Mouse (Mus musculus) forebrain, embryonic 14.5 days (tissue): ENCODE measurements around the gene Sox2. TPM values are rescaled to one million over a fixed set of nuclear protein-coding genes. Genes with fewer than 3 reads are reported as not detected.

Source experiments
- ATAC-seq: fragments of 200-750 bp; cut with Nextera tagmentation; 2 replicates; pipeline ENCODE4 v1.8.0; 2017; ENCODE audit warnings: mild to moderate bottlenecking, moderate library complexity
- DNase-seq: peaks from one replicate; pipeline ENCODE4 v3.0.0-alpha.2; 2015; ENCODE audit warnings: low spot score
- H3K27ac ChIP-seq: fragments of 300-500 bp; sonication (generic); 2 replicates; pipeline ENCODE4 v1.5.1; 2014; ENCODE audit warnings: low read depth, mild to moderate bottlenecking, control low read depth, low read length, moderate library complexity
- H3K27me3 ChIP-seq: fragments of 300-500 bp; sonication (generic); replicated peaks from 2 replicates; pipeline ENCODE4 v1.6.1; 2014; ENCODE audit warnings: low read length, control low read depth, mixed read lengths; ENCODE audit not compliant: control insufficient read depth, insufficient read depth
- H3K36me3 ChIP-seq: fragments of 300-500 bp; sonication (generic); 2 replicates; pipeline ENCODE4 v1.6.1; 2014; ENCODE audit warnings: low read length, control low read depth; ENCODE audit not compliant: control insufficient read depth, insufficient read depth
- H3K4me1 ChIP-seq: fragments of 300-500 bp; sonication (generic); 2 replicates; pipeline ENCODE4 v1.6.1; 2014; ENCODE audit warnings: antibody characterized with exemption, low read length, control low read depth; ENCODE audit not compliant: control insufficient read depth, insufficient read depth
- H3K4me2 ChIP-seq: fragments of 300-500 bp; sonication (generic); 2 replicates; pipeline ENCODE4 v1.6.1; 2014; ENCODE audit warnings: mild to moderate bottlenecking, control low read depth, low read length
- H3K4me3 ChIP-seq: fragments of 300-500 bp; sonication (generic); 2 replicates; pipeline ENCODE4 v1.5.1; 2014; ENCODE audit warnings: low read depth, low read length, control low read depth
- H3K9ac ChIP-seq: fragments of 300-500 bp; sonication (generic); 2 replicates; pipeline ENCODE4 v1.6.1; 2014; ENCODE audit warnings: mild to moderate bottlenecking, low read length, control low read depth, moderate library complexity
- H3K9me3 ChIP-seq: fragments of 300-500 bp; sonication (generic); replicated peaks from 2 replicates; pipeline ENCODE4 v1.6.1; 2016; ENCODE audit warnings: low read length, control low read depth, mixed read lengths; ENCODE audit not compliant: control insufficient read depth
- WGBS: fragments of 180-500 bp; shearing (Covaris S2); extraction: QIAGEN DNeasy Blood & Tissue Kit; methylation state at CpG from one replicate; pipeline ENCODE4 v1.1.7; 2014; 5-methylcytosine and 5-hydroxymethylcytosine counted together
- polyA plus RNA-seq: library from polyadenylated mRNA; unstranded; fragments of >200 nt; fragmentation: Nextera tagmentation; extraction: Ambion mirVana; gene quantifications from 2 replicates; pipeline ENCODE4 v1.2.1, GENCODE M21; 2014

The Sox2 gene
- polyA plus RNA-seq: 26.6 and 32.0 TPM in 2 replicates

DNA sequence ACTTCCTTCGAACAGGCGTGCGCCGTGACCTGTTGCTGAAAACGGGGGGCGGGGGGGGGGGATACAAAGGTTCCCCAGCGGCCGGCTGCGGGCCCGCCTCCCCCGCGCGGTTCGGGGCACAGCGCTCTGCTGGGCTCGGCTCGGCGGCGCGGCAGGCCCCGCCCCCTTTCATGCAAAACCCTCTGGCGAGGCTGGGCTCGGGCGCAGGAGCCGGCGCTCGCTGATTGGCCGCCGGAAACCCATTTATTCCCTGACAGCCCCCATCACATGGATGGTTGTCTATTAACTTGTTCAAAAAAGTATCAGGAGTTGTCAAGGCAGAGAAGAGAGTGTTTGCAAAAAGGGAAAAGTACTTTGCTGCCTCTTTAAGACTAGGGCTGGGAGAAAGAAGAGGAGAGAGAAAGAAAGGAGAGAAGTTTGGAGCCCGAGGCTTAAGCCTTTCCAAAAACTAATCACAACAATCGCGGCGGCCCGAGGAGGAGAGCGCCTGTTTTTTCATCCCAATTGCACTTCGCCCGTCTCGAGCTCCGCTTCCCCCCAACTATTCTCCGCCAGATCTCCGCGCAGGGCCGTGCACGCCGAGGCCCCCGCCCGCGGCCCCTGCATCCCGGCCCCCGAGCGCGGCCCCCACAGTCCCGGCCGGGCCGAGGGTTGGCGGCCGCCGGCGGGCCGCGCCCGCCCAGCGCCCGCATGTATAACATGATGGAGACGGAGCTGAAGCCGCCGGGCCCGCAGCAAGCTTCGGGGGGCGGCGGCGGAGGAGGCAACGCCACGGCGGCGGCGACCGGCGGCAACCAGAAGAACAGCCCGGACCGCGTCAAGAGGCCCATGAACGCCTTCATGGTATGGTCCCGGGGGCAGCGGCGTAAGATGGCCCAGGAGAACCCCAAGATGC is at the start of gene Sox2:
Gene Sox2 (plus strand): TSS at position 680 of the 895 bp plus-strand sequence.
- under 1% methylated on average over 80 of the region's 86 CpGs for WGBS
- Histone ChIP-seq H3K4me3 (peak within 1 kb of the TSS; percentile 79), H3K36me3 (peaks cover 5% of the 10 kb centered on the region), H3K27ac (peak within 1 kb of the TSS; percentile 99), H3K9ac (peak within 1 kb of the TSS; percentile 99), H3K4me2 (peak within 1 kb of the TSS; percentile 75), H3K4me1 (peaks cover 15% of the 10 kb centered on the region), H3K27me3 (no peaks in the 10 kb centered on the region), H3K9me3 (no peaks in the 10 kb centered on the region)
- DNase-seq: peak; percentile 97
- ATAC-seq: peak; percentile 91

- Histone ChIP-seq H3K36me3 (no peaks in the 10 kb centered on the region), H3K4me1 (no peaks in the 10 kb centered on the region), H3K4me3 (no peak overlapping the region), H3K9ac (no peak overlapping the region), H3K4me2 (no peak overlapping the region), H3K9me3 (no peaks in the 10 kb centered on the region; the same call in 1 of the 2 replicates), H3K27me3 (no peaks in the 10 kb centered on the region), H3K27ac (no peak overlapping the region)
- ATAC-seq: no peak
- WGBS: 96% methylated on average over 2 of the region's 2 CpGs
- no peak for DNase-seq
Measured at GRCm38 (mm10) chr3:34601116-34601515, 49.1 kb upstream of the Sox2 start.

- DNase-seq (no peak), ATAC-seq (no peak)
- 58% methylated on average over 7 of the region's 7 CpGs for WGBS
- Histone ChIP-seq H3K27me3 (no peaks in the 10 kb centered on the region), H3K9ac (no peak overlapping the region), H3K4me3 (no peak overlapping the region), H3K36me3 (peaks cover 12% of the 10 kb centered on the region; the same call in 1 of the 2 replicates), H3K9me3 (no peaks in the 10 kb centered on the region), H3K4me1 (no peaks in the 10 kb centered on the region), H3K27ac (no peak overlapping the region), H3K4me2 (no peak overlapping the region)
Measured at GRCm38 (mm10) chr3:34614107-34614506, 36.1 kb upstream of the Sox2 start.

DNA sequence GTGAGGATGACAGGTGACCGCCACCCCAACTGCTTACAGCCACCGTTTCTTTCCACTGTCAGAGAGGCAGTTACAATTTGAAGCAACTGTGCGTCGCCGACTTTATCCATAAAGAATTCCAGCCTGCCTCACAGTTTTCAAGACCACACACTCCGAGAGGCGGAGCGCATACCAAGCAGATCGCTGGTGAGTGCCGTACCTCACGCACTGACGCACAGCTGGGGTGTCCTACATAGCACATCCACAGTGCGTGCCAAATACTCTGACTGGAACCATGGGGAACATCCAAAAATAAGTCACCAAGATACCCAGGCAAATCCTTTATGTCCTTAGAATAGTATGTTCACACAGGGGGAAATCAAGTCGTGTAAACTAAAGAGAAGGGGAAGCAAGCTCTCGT is 34.7 kb upstream of the Sox2 start:
- 62% methylated on average over 15 of the region's 15 CpGs for WGBS
- H3K9ac ChIP-seq: no peak overlapping the region
- DNase-seq (no peak), ATAC-seq (no peak)
- no peaks in the 10 kb centered on the region for H3K9me3 ChIP-seq
- H3K4me3 ChIP-seq: no peak overlapping the region
- H3K4me1 ChIP-seq: no peaks in the 10 kb centered on the region; the same call in 1 of the 2 replicates
- H3K36me3 ChIP-seq: peaks cover 12% of the 10 kb centered on the region; the same call in 1 of the 2 replicates
- H3K27ac ChIP-seq: no peak overlapping the region
- H3K4me2 ChIP-seq: no peak overlapping the region
- no peaks in the 10 kb centered on the region for H3K27me3 ChIP-seq

- no peaks in the 10 kb centered on the region for H3K27me3 ChIP-seq
- DNase-seq (peak; percentile 86), ATAC-seq (peak; percentile 74; the same call in 1 of the 2 replicates)
- H3K4me1 ChIP-seq: no peaks in the 10 kb centered on the region; the same call in 1 of the 2 replicates
- H3K27ac ChIP-seq: no peak overlapping the region
- no peaks in the 10 kb centered on the region for H3K9me3 ChIP-seq
- H3K9ac ChIP-seq: no peak overlapping the region
- WGBS: 55% methylated on average over 7 of the region's 7 CpGs
- no peak overlapping the region for H3K4me3 ChIP-seq
- H3K4me2 ChIP-seq: no peak overlapping the region
- peaks cover 8% of the 10 kb centered on the region; the same call in 1 of the 2 replicates for H3K36me3 ChIP-seq
Measured at GRCm38 (mm10) chr3:34618934-34619333, 31.3 kb upstream of the Sox2 start.

GRCm38 (mm10) chr3:34620121-34620520 is 30.1 kb upstream of the Sox2 start:
- Histone ChIP-seq H3K36me3 (peaks cover 8% of the 10 kb centered on the region; the same call in 1 of the 2 replicates), H3K4me3 (no peak overlapping the region), H3K9ac (no peak overlapping the region), H3K27me3 (no peaks in the 10 kb centered on the region), H3K27ac (no peak overlapping the region), H3K9me3 (no peaks in the 10 kb centered on the region), H3K4me1 (no peaks in the 10 kb centered on the region; the same call in 1 of the 2 replicates), H3K4me2 (no peak overlapping the region)
- 51% methylated on average over 4 of the region's 4 CpGs for WGBS
- peak; percentile 65 for DNase-seq
- 0 out of 2 replicates have a peak, but pooled peaks have one; percentile 35 for ATAC-seq

DNA sequence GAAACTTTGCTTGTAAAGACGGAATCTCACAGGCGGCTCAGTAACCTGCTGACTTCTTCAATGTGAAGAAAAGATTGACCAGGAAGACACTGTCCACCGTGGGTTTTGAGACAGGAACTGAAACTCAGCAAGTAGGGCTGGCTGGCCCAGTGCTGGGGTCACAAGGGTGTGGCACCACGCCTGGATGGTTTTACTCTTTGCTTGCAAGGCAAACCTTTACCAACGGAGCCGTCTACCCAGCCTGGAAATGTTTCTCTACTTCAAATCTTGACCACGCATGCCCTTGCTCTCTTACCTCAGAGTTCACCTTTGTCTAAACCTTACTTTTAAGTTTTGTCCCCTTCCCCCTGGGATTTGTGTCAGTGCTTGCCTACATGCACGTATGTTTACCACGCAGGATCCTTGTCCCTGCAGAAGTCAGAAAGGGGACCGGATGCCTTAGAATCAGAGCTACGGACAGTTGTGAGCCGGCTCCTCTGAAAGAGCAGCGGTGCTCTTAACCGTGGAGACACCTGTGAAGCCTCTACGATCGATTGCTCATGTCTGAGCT is 25.4 kb upstream of the Sox2 start:
- DNase-seq (no peak), ATAC-seq (no peak)
- H3K9me3 ChIP-seq: 0 out of 2 replicates have a peak, but pooled peaks cover 3% of the 10 kb centered on the region
- H3K4me1 ChIP-seq: 0 out of 2 replicates have a peak, but pooled peaks cover 2% of the 10 kb centered on the region
- H3K4me3 ChIP-seq: no peak overlapping the region
- no peak overlapping the region for H3K27ac ChIP-seq
- H3K36me3 ChIP-seq: no peaks in the 10 kb centered on the region
- H3K9ac ChIP-seq: no peak overlapping the region
- H3K4me2 ChIP-seq: no peak overlapping the region
- WGBS: 90% methylated on average over 16 of the region's 16 CpGs
- H3K27me3 ChIP-seq: no peaks in the 10 kb centered on the region

GRCm38 (mm10) chr3:34626521-34626920 is 23.7 kb upstream of the Sox2 start:
- Histone ChIP-seq H3K27ac (no peak overlapping the region), H3K4me3 (no peak overlapping the region), H3K4me2 (no peak overlapping the region), H3K27me3 (no peaks in the 10 kb centered on the region), H3K36me3 (no peaks in the 10 kb centered on the region), H3K9me3 (0 out of 2 replicates have a peak, but pooled peaks cover 3% of the 10 kb centered on the region), H3K9ac (no peak overlapping the region), H3K4me1 (peaks cover 2% of the 10 kb centered on the region; the same call in 1 of the 2 replicates)
- peak; percentile 64 for DNase-seq
- WGBS: 53% methylated on average over 8 of the region's 8 CpGs
- no peak for ATAC-seq
